Mouse (Mus musculus): Measurements from ENCODE around the gene Anks6.

DNA sequence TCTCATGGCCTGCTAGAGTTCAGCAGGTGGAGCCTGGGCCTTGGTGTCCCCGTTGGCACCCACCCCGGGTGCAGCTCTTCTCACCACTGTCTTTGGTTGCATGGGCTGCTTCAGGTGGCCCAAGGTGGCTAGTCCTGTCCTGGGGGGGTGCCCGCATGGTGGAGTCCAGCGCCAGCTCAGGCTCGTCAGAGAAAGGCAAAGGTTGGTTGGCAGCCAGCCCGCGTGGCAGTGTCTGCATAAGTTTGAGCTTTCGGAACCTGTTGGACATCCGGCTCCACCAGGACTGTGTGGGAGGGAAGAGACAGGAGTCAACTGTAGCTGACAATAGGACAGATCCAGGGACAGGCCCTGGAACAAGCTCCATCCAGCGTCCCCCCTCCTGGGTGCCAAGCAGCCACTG lies 17.6 kb downstream of the Anks6 start:
- no peak for TF ChIP-seq POLR2A (IDR thresholded peaks at IDR 0.05; ENCODE audit: extremely low read depth, insufficient read depth, low read length)
- TF ChIP-seq CTCF (IDR thresholded peaks at IDR 0.05; ENCODE audit: low read depth, low read length): no peak
